Mouse (Mus musculus) E14TG2a.4 (cell line): ENCODE results near the gene Elmo1.

Experiments used
- H3K27me3 ChIP-seq: 2 replicates; pipeline ENCODE4 v1.6.1; 2014; ENCODE audit warnings: low read length, control low read depth; ENCODE audit not compliant: insufficient read depth
- H3K36me3 ChIP-seq: 2 replicates; pipeline ENCODE4 v1.6.1; 2014; ENCODE audit warnings: low read length, control low read depth; ENCODE audit not compliant: insufficient read depth
- H3K4me1 ChIP-seq: replicated peaks from 2 replicates; pipeline ENCODE4 v1.6.1; 2014; ENCODE audit warnings: low read depth, low read length, control low read depth
- H3K4me3 ChIP-seq: replicated peaks from 2 replicates; pipeline ENCODE4 v1.5.1; 2014; ENCODE audit warnings: mild to moderate bottlenecking, low read length
- H3K9me3 ChIP-seq: 2 replicates; pipeline ENCODE4 v1.6.1; 2014; ENCODE audit warnings: low read length, control low read depth
- CTCF ChIP-seq: conservative IDR thresholded peaks from 2 replicates; pipeline ENCODE4 v1.5.1; 2014; ENCODE audit warnings: low read length
- NANOG ChIP-seq: IDR thresholded peaks from 2 replicates; pipeline ENCODE4 v1.6.1; 2014; ENCODE audit warnings: borderline replicate concordance, low read length, mixed read lengths
- POU5F1 ChIP-seq: IDR thresholded peaks from 2 replicates; pipeline ENCODE4 v1.6.1; 2014; ENCODE audit warnings: low read length, borderline replicate concordance

The Elmo1 gene

GRCm38 (mm10) chr13:20514721-20515120, 424.3 kb downstream of the Elmo1 start:
- Histone ChIP-seq H3K4me1 (no peaks in the 10 kb centered on the region), H3K27me3 (no peaks in the 10 kb centered on the region), H3K4me3 (no peak overlapping the region), H3K36me3 (no peaks in the 10 kb centered on the region), H3K9me3 (peaks cover 4% of the 10 kb centered on the region; the same call in 1 of the 2 replicates)
- no peak for TF ChIP-seq CTCF
- no peak for TF ChIP-seq NANOG
- TF ChIP-seq POU5F1: no peak

- peaks cover 4% of the 10 kb centered on the region; the same call in 1 of the 2 replicates for H3K9me3 ChIP-seq
- H3K4me1 ChIP-seq: no peaks in the 10 kb centered on the region
- TF ChIP-seq CTCF (no peak), POU5F1 (no peak), NANOG (no peak)
- H3K27me3 ChIP-seq: no peaks in the 10 kb centered on the region
- no peak overlapping the region for H3K4me3 ChIP-seq
- H3K36me3 ChIP-seq: no peaks in the 10 kb centered on the region
Observed at GRCm38 (mm10) chr13:20516096-20516495, 425.7 kb downstream of the Elmo1 start.

- Histone ChIP-seq H3K4me3 (no peak overlapping the region), H3K4me1 (no peaks in the 10 kb centered on the region), H3K9me3 (peaks cover 4% of the 10 kb centered on the region; the same call in 1 of the 2 replicates), H3K27me3 (no peaks in the 10 kb centered on the region), H3K36me3 (no peaks in the 10 kb centered on the region)
- TF ChIP-seq NANOG: no peak
Observed at GRCm38 (mm10) chr13:20517702-20518101, 427.3 kb downstream of the Elmo1 start.

- H3K9me3 ChIP-seq: peaks cover 4% of the 10 kb centered on the region; the same call in 1 of the 2 replicates
- no peak for TF ChIP-seq POU5F1
- H3K4me1 ChIP-seq: no peaks in the 10 kb centered on the region
- no peaks in the 10 kb centered on the region for H3K27me3 ChIP-seq
- H3K36me3 ChIP-seq: no peaks in the 10 kb centered on the region
- no peak overlapping the region for H3K4me3 ChIP-seq
Observed at GRCm38 (mm10) chr13:20521492-20521891, 431.1 kb downstream of the Elmo1 start.

- TF ChIP-seq CTCF (no peak), POU5F1 (no peak), NANOG (no peak)
- Histone ChIP-seq H3K4me3 (no peak overlapping the region), H3K27me3 (no peaks in the 10 kb centered on the region), H3K4me1 (no peaks in the 10 kb centered on the region), H3K9me3 (peaks cover 2% of the 10 kb centered on the region; the same call in 1 of the 2 replicates), H3K36me3 (no peaks in the 10 kb centered on the region)
Observed at GRCm38 (mm10) chr13:20523671-20524070, 433.3 kb downstream of the Elmo1 start.

- TF ChIP-seq CTCF: no peak
- no peak for TF ChIP-seq NANOG
- no peak for TF ChIP-seq POU5F1
Observed at GRCm38 (mm10) chr13:20525844-20526243, 435.4 kb downstream of the Elmo1 start.

GRCm38 (mm10) chr13:20537053-20537452, 446.7 kb downstream of the Elmo1 start:
- Histone ChIP-seq H3K9me3 (no peaks in the 10 kb centered on the region), H3K27me3 (no peaks in the 10 kb centered on the region), H3K4me3 (peak overlapping the region; percentile 63), H3K4me1 (peaks cover 6% of the 10 kb centered on the region), H3K36me3 (no peaks in the 10 kb centered on the region)
- TF ChIP-seq NANOG (no peak), POU5F1 (no peak), CTCF (no peak)

More at GRCm38 (mm10) chr13:20525844-20526243, 435.4 kb downstream of the Elmo1 start:
- no peaks in the 10 kb centered on the region for H3K4me1 ChIP-seq
- H3K27me3 ChIP-seq: no peaks in the 10 kb centered on the region
- no peak overlapping the region for H3K4me3 ChIP-seq
- H3K36me3 ChIP-seq: no peaks in the 10 kb centered on the region
- no peaks in the 10 kb centered on the region for H3K9me3 ChIP-seq

GRCm38 (mm10) chr13:20537487-20537886, 447.1 kb downstream of the Elmo1 start:
- TF ChIP-seq CTCF (no peak), POU5F1 (no peak), NANOG (no peak)

More at GRCm38 (mm10) chr13:20537487-20537886, 447.1 kb downstream of the Elmo1 start:
- Histone ChIP-seq H3K4me3 (no peak overlapping the region), H3K36me3 (no peaks in the 10 kb centered on the region), H3K4me1 (peaks cover 6% of the 10 kb centered on the region), H3K27me3 (no peaks in the 10 kb centered on the region), H3K9me3 (no peaks in the 10 kb centered on the region)
